Mouse (Mus musculus): Measurements from ENCODE around the gene Dctpp1. TPM values are rescaled to one million over a fixed set of nuclear protein-coding genes. Genes with fewer than 3 reads are reported as not detected.
A peak's percentile ranks its signal among the peaks of the same experiment; 100 is the strongest.
"Not testable (repeated sequence)": the region's sequence is repeated elsewhere in the genome, so short reads cannot be mapped to it uniquely, and the experiment has no call there.

Dctpp1 gene
- total RNA-seq, 2 experiments from 2014 or later: 21.8 to 30.7 TPM

GRCm38 (mm10) chr7:127272566-127272965, 12.1 kb upstream of the Dctpp1 start:
- intact Hi-C loops (cut with DNase I): no loop called here
- DNase-seq (ENCODE audit: low spot score in 2 of 2): no peak

- no peak for DNase-seq (ENCODE audit: low spot score in 2 of 2)
- intact Hi-C loops (cut with DNase I): no loop called here
Observed at GRCm38 (mm10) chr7:127271093-127271492, 10.6 kb upstream of the Dctpp1 start.

GRCm38 (mm10) chr7:127270666-127271065, 10.2 kb upstream of the Dctpp1 start:
- intact Hi-C loops (cut with DNase I): no loop called here
- no peak for DNase-seq (ENCODE audit: low spot score in 2 of 2)

GRCm38 (mm10) chr7:127270256-127270655, 9.7 kb upstream of the Dctpp1 start:
- no peak for DNase-seq (ENCODE audit: low spot score in 2 of 2)
- intact Hi-C loops (cut with DNase I): no loop called here

DNA sequence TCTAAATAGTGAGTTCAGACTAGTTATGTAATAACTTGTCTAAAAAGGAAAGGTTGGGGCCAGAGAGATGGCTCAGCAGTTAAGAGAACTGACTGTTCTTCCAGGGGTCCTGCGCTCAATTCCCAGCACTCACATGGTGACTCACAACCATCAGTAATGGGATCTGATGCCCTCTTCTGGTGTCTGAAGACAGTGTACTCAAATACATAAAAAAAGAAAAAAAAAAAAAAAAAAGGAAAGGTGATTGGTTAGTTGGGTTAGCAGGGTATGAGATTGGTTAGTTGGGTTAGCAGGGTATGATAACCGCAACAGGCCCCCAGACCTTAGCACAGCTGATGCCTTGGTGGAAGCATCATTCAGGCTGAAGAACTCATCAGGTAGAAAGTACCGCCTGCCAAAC, 3.0 kb upstream of the Dctpp1 start:
- no peak for DNase-seq (ENCODE audit: low spot score in 2 of 2)
- intact Hi-C loops (cut with DNase I): loop anchor here (5.0 kb wide), 1 partner anchor 84 kb away; the partner anchor contains the start of gene Zfp768

DNA sequence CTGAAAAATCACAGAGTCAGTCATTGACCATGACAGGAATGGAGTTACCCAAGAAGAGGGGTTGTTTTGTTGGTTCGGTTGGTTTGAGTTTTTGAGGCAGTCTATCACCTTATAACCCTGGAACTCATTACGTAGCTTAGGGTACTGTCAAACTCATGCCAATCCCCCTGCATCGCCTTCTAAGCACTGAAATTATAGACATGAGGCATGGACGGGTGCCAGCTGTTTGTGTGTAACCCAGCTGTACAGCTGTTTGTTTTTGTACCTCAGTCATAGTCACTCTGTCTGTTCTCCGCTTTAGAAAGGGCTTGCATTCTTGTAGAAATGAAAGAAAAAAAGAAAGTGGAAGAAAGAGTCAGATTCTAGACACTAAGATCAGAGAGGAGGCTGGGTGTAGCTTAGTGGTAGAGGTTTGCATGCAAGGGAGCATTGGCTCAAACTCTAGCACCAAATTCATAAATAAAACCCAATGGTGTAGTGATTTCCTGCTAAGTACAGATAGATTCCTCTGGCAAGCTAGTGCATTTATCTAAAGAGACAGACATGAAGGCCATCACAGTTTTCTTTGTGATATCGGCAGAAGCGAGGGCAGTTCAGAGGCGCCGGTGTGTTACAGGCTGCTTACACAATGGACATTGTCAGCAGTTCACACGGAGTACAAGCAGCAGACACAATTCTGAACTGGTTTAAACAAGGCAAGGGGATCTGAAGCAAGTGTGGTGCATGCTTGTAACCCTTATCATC, 1.9 kb upstream of the Dctpp1 start:
- intact Hi-C loops (cut with DNase I): loop anchor here (5.0 kb wide), 1 partner anchor 85 kb away; the partner anchor contains the start of gene Zfp768
- no peak for DNase-seq (ENCODE audit: low spot score in 2 of 2)

GRCm38 (mm10) chr7:127259186-127259905, 1.2 kb downstream of the Dctpp1 start:
- intact Hi-C loops (cut with DNase I): no loop called here
- peak in 1 of 2 experiments; percentile 46 for DNase-seq (ENCODE audit: low spot score in 2 of 2)

DNA sequence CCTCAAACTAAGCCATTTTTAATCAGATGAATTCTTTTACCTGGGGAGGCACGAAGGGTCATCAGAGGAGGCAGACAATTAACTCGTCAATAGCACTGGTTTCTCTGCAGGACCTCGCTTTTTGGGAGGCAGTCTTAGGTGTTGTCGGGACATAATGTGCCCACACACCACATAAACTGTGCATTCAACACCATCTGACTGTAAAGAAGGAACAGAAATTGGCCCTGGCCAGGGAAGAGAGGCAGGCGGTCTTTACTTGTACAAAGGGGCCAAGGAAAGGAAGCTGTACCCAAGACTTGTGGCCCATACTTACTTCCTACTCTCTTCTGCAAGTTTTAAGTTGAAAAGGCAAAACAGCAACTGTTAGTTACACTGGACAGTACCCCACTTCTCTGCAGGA, 4.0 kb downstream of the Dctpp1 start:
- no peak for DNase-seq (ENCODE audit: low spot score in 2 of 2)
- intact Hi-C loops (cut with DNase I): no loop called here

- intact Hi-C loops (cut with DNase I): no loop called here
- no peak for DNase-seq (ENCODE audit: low spot score in 2 of 2)
Observed at GRCm38 (mm10) chr7:127255965-127256364, 4.5 kb downstream of the Dctpp1 start.

- intact Hi-C loops (cut with DNase I): no loop called here
- DNase-seq (ENCODE audit: low spot score in 2 of 2): no peak
Observed at GRCm38 (mm10) chr7:127255008-127255407, 5.5 kb downstream of the Dctpp1 start.

DNA sequence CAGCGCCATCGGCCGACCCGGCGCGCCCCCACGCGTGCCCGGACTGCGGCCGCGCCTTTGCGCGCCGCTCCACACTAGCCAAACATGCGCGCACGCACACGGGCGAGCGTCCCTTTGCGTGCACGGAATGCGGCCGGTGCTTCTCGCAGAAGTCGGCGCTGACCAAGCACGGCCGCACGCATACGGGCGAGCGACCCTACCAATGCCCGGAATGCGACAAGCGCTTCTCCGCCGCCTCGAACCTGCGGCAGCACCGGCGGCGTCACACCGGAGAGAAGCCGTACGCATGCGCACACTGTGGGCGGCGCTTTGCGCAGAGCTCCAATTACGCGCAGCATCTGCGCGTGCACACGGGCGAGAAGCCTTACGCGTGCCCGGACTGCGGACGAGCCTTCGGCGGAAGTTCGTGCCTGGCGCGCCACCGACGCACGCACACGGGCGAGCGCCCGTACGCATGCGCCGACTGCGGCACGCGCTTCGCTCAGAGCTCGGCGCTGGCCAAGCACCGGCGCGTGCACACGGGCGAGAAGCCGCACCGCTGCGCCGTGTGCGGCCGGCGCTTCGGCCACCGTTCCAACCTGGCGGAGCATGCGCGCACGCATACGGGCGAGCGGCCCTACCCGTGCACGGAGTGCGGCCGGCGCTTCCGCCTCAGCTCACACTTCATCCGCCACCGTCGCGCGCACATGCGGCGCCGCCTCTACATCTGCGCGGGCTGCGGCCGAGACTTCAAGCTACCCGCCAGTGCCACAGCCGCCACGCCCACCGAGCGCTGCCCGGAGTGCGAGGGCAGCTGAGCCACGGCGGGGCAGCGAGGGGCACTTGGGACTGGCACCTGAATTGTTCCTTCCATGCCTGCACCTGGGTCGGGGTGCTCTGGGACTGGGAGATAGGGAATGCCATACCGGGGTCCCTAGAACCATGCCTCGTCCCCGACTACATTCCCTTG, 6.4 kb downstream of the Dctpp1 start:
- DNase-seq (ENCODE audit: low spot score in 2 of 2): peak; percentile 94 to 97
- intact Hi-C loops (cut with DNase I): no loop called here

DNA sequence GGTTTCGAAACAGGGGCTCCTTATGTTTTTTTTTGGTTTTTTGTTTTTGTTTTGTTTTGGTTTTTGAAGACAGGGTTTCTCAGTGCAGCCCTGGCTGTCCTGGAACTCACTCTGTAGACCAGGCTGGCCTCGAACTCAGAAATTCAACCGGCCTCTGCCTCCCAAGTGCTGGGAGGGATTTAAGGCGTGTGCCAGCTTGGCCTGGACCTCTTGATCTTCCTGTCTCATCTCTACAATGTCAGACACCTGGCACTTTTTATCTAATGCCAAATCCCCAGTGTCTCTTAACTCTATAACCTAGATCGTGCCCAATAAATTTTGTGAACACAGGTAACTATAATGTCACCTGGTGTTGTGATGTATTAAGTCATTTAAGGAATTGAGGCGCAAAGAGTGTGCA, 7.2 kb downstream of the Dctpp1 start:
- intact Hi-C loops (cut with DNase I): no loop called here
- no peak for DNase-seq (ENCODE audit: low spot score in 2 of 2)

DNA sequence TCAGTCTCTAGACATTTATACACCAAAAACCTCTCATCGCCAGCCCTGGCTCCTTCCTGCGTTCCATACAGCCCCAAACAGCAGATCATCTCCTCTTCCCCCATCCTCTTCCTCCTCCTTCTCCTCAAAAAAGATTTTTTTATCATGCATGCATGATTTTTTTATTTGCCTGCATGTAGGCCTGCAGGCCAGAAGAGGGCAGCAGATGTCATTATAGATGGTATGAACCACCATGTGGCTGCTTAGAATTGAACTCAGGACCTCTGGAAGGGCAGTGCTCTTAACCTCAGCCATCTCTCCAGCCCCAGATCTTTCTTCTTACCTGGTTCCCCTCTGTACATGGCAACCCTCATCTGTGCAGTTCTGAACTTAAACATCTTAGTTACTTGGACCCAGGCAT, 8.1 kb downstream of the Dctpp1 start:
- intact Hi-C loops (cut with DNase I): no loop called here
- DNase-seq (ENCODE audit: low spot score in 2 of 2): no peak

GRCm38 (mm10) chr7:127250511-127250910, 10.0 kb downstream of the Dctpp1 start:
- DNase-seq (ENCODE audit: low spot score in 2 of 2); intact Hi-C loops (cut with DNase I): not testable (repeated sequence)

DNA sequence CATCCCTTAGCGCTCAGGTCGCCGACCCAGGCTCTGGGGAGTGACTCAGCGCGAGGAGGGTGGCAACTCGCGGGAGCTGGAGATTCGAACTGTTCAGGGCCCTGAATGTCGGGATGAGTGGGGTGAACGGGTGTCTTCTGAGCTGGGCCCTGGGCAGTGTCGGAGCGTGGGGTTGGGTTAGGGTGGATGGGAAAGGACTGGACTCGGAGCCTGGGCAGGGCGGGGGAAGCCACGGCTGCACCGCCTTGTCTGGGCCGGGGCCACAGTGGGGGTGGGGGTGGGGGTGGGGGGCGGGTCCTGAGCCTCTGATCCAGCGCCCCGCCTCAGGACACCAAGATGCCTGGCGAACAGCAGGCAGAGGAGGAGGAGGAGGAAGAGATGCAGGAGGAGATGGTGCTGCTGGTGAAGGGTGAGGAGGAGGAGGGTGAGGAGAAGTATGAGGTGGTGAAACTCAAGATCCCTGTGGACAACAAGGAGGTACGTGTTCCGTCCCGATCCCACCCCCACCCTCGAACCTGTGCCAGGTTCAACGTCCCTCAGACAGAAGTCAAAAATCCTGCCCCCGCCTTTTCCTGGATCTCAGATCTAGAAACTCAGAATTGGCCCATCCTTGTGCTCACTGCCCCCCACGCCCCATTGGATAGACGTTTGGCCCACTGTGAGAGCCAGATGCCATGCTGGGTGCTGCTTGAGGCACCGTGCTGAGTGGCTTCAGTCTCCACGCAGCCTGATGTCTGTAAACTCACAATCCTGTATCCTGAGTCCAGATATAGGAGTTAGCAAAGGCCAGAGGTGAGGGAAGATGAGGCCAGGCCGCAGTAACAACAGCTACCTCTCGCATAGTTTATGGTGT, 15.6 kb downstream of the Dctpp1 start:
- intact Hi-C loops (cut with DNase I): no loop called here
- DNase-seq (ENCODE audit: low spot score in 2 of 2): peak in 1 of 2 experiments; percentile 23

GRCm38 (mm10) chr7:127243870-127244657, 16.4 kb downstream of the Dctpp1 start, which contains the start of gene Zfp771:
Gene Zfp771, plus strand, starts transcription at chr7:127244274.
- intact Hi-C loops (cut with DNase I): no loop called here
- peak; percentile 91 to 93 for DNase-seq (ENCODE audit: low spot score in 2 of 2)

- intact Hi-C loops (cut with DNase I): no loop called here
- no peak for DNase-seq (ENCODE audit: low spot score in 2 of 2)
Observed at GRCm38 (mm10) chr7:127243361-127243867, 17.1 kb downstream of the Dctpp1 start.

GRCm38 (mm10) chr7:127234777-127235176, 25.7 kb downstream of the Dctpp1 start:
- no peak for DNase-seq (ENCODE audit: low spot score in 2 of 2)
- intact Hi-C loops (cut with DNase I): no loop called here
